Mouse (Mus musculus): ENCODE data around the gene Fam198b.

- TF ChIP-seq POLR2A (IDR thresholded peaks at IDR 0.05; ENCODE audit: insufficient read depth, low read depth, low read length) (no peak), CTCF (IDR thresholded peaks at IDR 0.05; ENCODE audit: insufficient read depth, low read depth, low read length) (no peak)
Observed at GRCm38 (mm10) chr3:79955262-79955661, 70.9 kb downstream of the Fam198b start.

Data from olfactory bulb, adult 2 months (tissue).